Mouse (Mus musculus) heart, embryonic 12.5 days (tissue): ENCODE measurements around the gene Lao1. TPM values are rescaled to one million over a fixed set of nuclear protein-coding genes. Genes with fewer than 3 reads are reported as not detected.
A peak's percentile ranks its signal among the peaks of the same experiment; 100 is the strongest.

Source experiments
- ATAC-seq: fragments of 200-750 bp; cut with Nextera tagmentation; 2 replicates; pipeline ENCODE4 v1.8.0; 2017; ENCODE audit warnings: moderate TSS enrichment, moderate library complexity; ENCODE audit not compliant: insufficient number of reproducible peaks, low FRiP score
- H3K27ac ChIP-seq: fragments of 300-500 bp; sonication (generic); 2 replicates; pipeline ENCODE4 v1.5.1; 2016; ENCODE audit warnings: mild to moderate bottlenecking, moderate library complexity; ENCODE audit not compliant: poor library complexity, severe bottlenecking
- H3K27me3 ChIP-seq: fragments of 300-500 bp; sonication (generic); replicated peaks from 2 replicates; pipeline ENCODE4 v1.6.1; 2016; ENCODE audit warnings: mild to moderate bottlenecking, moderate library complexity
- H3K36me3 ChIP-seq: fragments of 300-500 bp; sonication (generic); 2 replicates; pipeline ENCODE4 v1.6.1; 2016; ENCODE audit warnings: mild to moderate bottlenecking, moderate library complexity
- H3K4me1 ChIP-seq: fragments of 300-500 bp; sonication (generic); replicated peaks from 2 replicates; pipeline ENCODE4 v1.6.1; 2016; ENCODE audit warnings: mild to moderate bottlenecking
- H3K4me2 ChIP-seq: fragments of 300-500 bp; sonication (generic); 2 replicates; pipeline ENCODE4 v1.6.1; 2016; ENCODE audit warnings: mild to moderate bottlenecking, moderate library complexity
- H3K4me3 ChIP-seq: fragments of 300-500 bp; sonication (generic); 2 replicates; pipeline ENCODE4 v1.5.1; 2016; ENCODE audit warnings: mild to moderate bottlenecking
- H3K9ac ChIP-seq: fragments of 300-500 bp; sonication (generic); 2 replicates; pipeline ENCODE4 v1.6.1; 2016; ENCODE audit warnings: mild to moderate bottlenecking, moderate library complexity
- H3K9me3 ChIP-seq: fragments of 300-500 bp; sonication (generic); replicated peaks from 2 replicates; pipeline ENCODE4 v1.6.1; 2016; ENCODE audit warnings: mild to moderate bottlenecking, moderate library complexity
- WGBS: fragments of 180-500 bp; shearing (Covaris S2); methylation state at CpG from one replicate; pipeline ENCODE4 v1.1.7; 2016; 5-methylcytosine and 5-hydroxymethylcytosine counted together
- polyA plus RNA-seq: library from polyadenylated mRNA; unstranded; fragments of >200 nt; fragmentation: Nextera tagmentation; extraction: Ambion mirVana; gene quantifications from 2 replicates; pipeline ENCODE4 v1.2.1, GENCODE M21; 2016

The Lao1 gene
- polyA plus RNA-seq, 1 experiment from 2014 or later = not detected

DNA sequence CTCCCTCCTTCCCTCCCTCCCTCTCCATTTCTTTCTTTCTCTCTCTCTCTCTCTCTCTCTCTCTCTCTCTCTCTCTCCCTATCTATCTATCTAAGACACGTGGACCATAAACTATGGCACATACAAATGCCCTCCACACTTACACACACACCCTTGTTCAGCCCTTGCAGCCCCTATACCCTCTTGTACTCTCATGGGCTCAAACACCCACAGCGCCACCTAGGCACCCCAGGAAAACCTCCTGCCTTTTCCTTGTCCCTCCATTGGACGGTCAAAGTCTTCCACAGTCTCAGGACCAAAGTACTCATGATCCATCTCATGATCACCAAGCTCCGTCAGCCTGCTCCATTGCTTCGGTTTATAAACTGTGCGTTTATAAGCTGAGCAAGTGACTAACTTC is 54.2 kb downstream of the Lao1 start:
- Histone ChIP-seq H3K4me2 (no peak overlapping the region), H3K36me3 (no peaks in the 10 kb centered on the region), H3K27me3 (no peaks in the 10 kb centered on the region), H3K4me1 (peaks cover 35% of the 10 kb centered on the region), H3K27ac (no peak overlapping the region), H3K9me3 (no peaks in the 10 kb centered on the region), H3K4me3 (no peak overlapping the region), H3K9ac (no peak overlapping the region)
- ATAC-seq = no peak
- WGBS = 65% methylated on average over 6 of the region's 6 CpGs

GRCm38 (mm10) chr4:119017078-119017477 is 55.7 kb downstream of the Lao1 start:
- Histone ChIP-seq H3K4me2 (no peak overlapping the region), H3K4me3 (no peak overlapping the region), H3K4me1 (peaks cover 50% of the 10 kb centered on the region), H3K9ac (0 out of 2 replicates have a peak overlapping the region, but pooled peaks have one; percentile 6), H3K36me3 (no peaks in the 10 kb centered on the region), H3K27ac (no peak overlapping the region), H3K9me3 (no peaks in the 10 kb centered on the region), H3K27me3 (no peaks in the 10 kb centered on the region)
- ATAC-seq = no peak
- 82% methylated on average over 5 of the region's 5 CpGs for WGBS

Other genes starting within 250 kb of the Lao1 start
- gene Olfr1340, start 241.4 kb upstream of the Lao1 start, polyA plus RNA-seq = not detected in 2 replicates
- gene Olfr1339, start 229.4 kb upstream of the Lao1 start, polyA plus RNA-seq = not detected in 2 replicates
- not detected in 2 replicates for gene Olfr1338, start 202.8 kb upstream of the Lao1 start, polyA plus RNA-seq
- not detected in 2 replicates for gene Olfr1337, start 179.0 kb upstream of the Lao1 start, polyA plus RNA-seq
- not detected in 2 replicates for gene Olfr1335, start 151.6 kb upstream of the Lao1 start, polyA plus RNA-seq
- not detected in 2 replicates for gene Olfr1333, start 125.3 kb upstream of the Lao1 start, polyA plus RNA-seq
- gene Olfr1331, start 96.9 kb upstream of the Lao1 start, polyA plus RNA-seq = not detected in 2 replicates
- 0.05 and 0.09 TPM in 2 replicates for gene Olfr1330, start 73.0 kb upstream of the Lao1 start, polyA plus RNA-seq
- gene Olfr1329, start 44.1 kb upstream of the Lao1 start, polyA plus RNA-seq = not detected in 2 replicates
- not detected in 2 replicates for gene Olfr1328, start 23.0 kb upstream of the Lao1 start, polyA plus RNA-seq
- 330 and 331 TPM in 2 replicates for gene Slc2a1, start 147.1 kb downstream of the Lao1 start, polyA plus RNA-seq
- gene Zfp691, start 212.6 kb downstream of the Lao1 start, polyA plus RNA-seq = 8.3 and 11.5 TPM in 2 replicates
- gene Ermap, start 228.4 kb downstream of the Lao1 start, polyA plus RNA-seq = 22.9 and 26.7 TPM in 2 replicates
- 127 TPM in 2 replicates for gene Svbp, start 233.7 kb downstream of the Lao1 start, polyA plus RNA-seq